Mouse (Mus musculus) A20 (cell line): ENCODE results near the gene C1qc.

Experiments used
- DNase-seq: peaks from one replicate; pipeline ENCODE4 v3.0.0-alpha.2; 2011; ENCODE audit warnings: low read depth, low spot score

C1qc gene

GRCm38 (mm10) chr4:136895861-136896260, 3.0 kb upstream of the C1qc start:
- no peak for DNase-seq

GRCm38 (mm10) chr4:136894821-136895220, 2.0 kb upstream of the C1qc start:
- no peak for DNase-seq

- DNase-seq: peak; percentile 27
Observed at GRCm38 (mm10) chr4:136893691-136894543, 1.1 kb upstream of the C1qc start.

- no peak for DNase-seq
Observed at GRCm38 (mm10) chr4:136892371-136892770, 494 bp downstream of the C1qc start.

- no peak for DNase-seq
Observed at GRCm38 (mm10) chr4:136891115-136891514, 1.8 kb downstream of the C1qc start.

- DNase-seq: no peak
Observed at GRCm38 (mm10) chr4:136889981-136890380, 2.9 kb downstream of the C1qc start.

- no peak for DNase-seq
Observed at GRCm38 (mm10) chr4:136887714-136888113, 5.2 kb downstream of the C1qc start.

GRCm38 (mm10) chr4:136886101-136886500, 6.8 kb downstream of the C1qc start, which contains the start of gene C1qb:
TSS of gene C1qb (minus strand) at chr4:136886187.
- no peak for DNase-seq

GRCm38 (mm10) chr4:136878601-136879000, 14.3 kb downstream of the C1qc start:
- DNase-seq: peak; percentile 38

GRCm38 (mm10) chr4:136878171-136878570, 14.7 kb downstream of the C1qc start:
- DNase-seq: peak; percentile 9

GRCm38 (mm10) chr4:136876971-136877370, 15.9 kb downstream of the C1qc start:
- DNase-seq: peak; percentile 83

- no peak for DNase-seq
Observed at GRCm38 (mm10) chr4:136875012-136875411, 17.9 kb downstream of the C1qc start.

- DNase-seq: no peak
Observed at GRCm38 (mm10) chr4:136868371-136868770, 24.5 kb downstream of the C1qc start.

GRCm38 (mm10) chr4:136867690-136868345, 25.0 kb downstream of the C1qc start:
- no peak for DNase-seq

GRCm38 (mm10) chr4:136865531-136865930, 27.3 kb downstream of the C1qc start:
- DNase-seq: no peak

- no peak for DNase-seq
Observed at GRCm38 (mm10) chr4:136864751-136865470, 28.0 kb downstream of the C1qc start.

- DNase-seq: peak; percentile 79
Observed at GRCm38 (mm10) chr4:136863517-136863916, 29.3 kb downstream of the C1qc start.

GRCm38 (mm10) chr4:136862411-136862810, 30.5 kb downstream of the C1qc start:
- no peak for DNase-seq

GRCm38 (mm10) chr4:136861806-136862205, 31.1 kb downstream of the C1qc start:
- DNase-seq: no peak

- DNase-seq: peak; percentile 44
Observed at GRCm38 (mm10) chr4:136860022-136860421, 32.8 kb downstream of the C1qc start.

- DNase-seq: peak; percentile 53
Observed at GRCm38 (mm10) chr4:136855081-136855480, 37.8 kb downstream of the C1qc start.

GRCm38 (mm10) chr4:136852989-136853388, 39.9 kb downstream of the C1qc start:
- DNase-seq: no peak
